Mouse (Mus musculus) lung, postnatal 0 days (tissue): ENCODE data around the gene Col23a1. TPM values are rescaled to one million over a fixed set of nuclear protein-coding genes. Genes with fewer than 3 reads are reported as not detected.
A peak's percentile ranks its signal among the peaks of the same experiment; 100 is the strongest.

ENCODE experiments used
- ATAC-seq: fragments of 200-750 bp; cut with Nextera tagmentation; 2 replicates; pipeline ENCODE4 v1.8.0; 2017; ENCODE audit warnings: moderate library complexity
- DNase-seq: peaks from one replicate; pipeline ENCODE4 v3.0.0-alpha.2; 2016; ENCODE audit warnings: low spot score
- H3K27ac ChIP-seq: fragments of 300-500 bp; sonication (generic); 2 replicates; pipeline ENCODE4 v1.5.1; 2014; ENCODE audit warnings: antibody characterized with exemption, mild to moderate bottlenecking, low read length, mixed read lengths
- H3K27me3 ChIP-seq: fragments of 300-500 bp; sonication (generic); replicated peaks from 2 replicates; pipeline ENCODE4 v1.6.1; 2014; ENCODE audit warnings: low read length, mixed read lengths; ENCODE audit not compliant: insufficient read depth
- H3K36me3 ChIP-seq: fragments of 300-500 bp; sonication (generic); 2 replicates; pipeline ENCODE4 v1.6.1; 2014; ENCODE audit warnings: low read length, mixed read lengths; ENCODE audit not compliant: insufficient read depth
- H3K4me1 ChIP-seq: fragments of 300-500 bp; sonication (generic); 2 replicates; pipeline ENCODE4 v1.6.1; 2014; ENCODE audit warnings: antibody characterized with exemption, low read depth, low read length, mixed read lengths; ENCODE audit not compliant: insufficient read depth
- H3K4me2 ChIP-seq: fragments of 300-500 bp; sonication (generic); replicated peaks from 2 replicates; pipeline ENCODE4 v1.6.1; 2014; ENCODE audit warnings: low read depth, mild to moderate bottlenecking, low read length, moderate library complexity, mixed read lengths
- H3K4me3 ChIP-seq: fragments of 300-500 bp; sonication (generic); 2 replicates; pipeline ENCODE4 v1.5.1; 2014; ENCODE audit warnings: low read depth, low read length
- H3K9ac ChIP-seq: fragments of 300-500 bp; sonication (generic); replicated peaks from 2 replicates; pipeline ENCODE4 v1.6.1; 2014; ENCODE audit warnings: low read depth, mild to moderate bottlenecking
- H3K9me3 ChIP-seq: fragments of 300-500 bp; sonication (generic); 2 replicates; pipeline ENCODE4 v1.6.1; 2016; ENCODE audit warnings: low read length, mixed read lengths
- CTCF ChIP-seq: IDR thresholded peaks from 2 replicates; pipeline ENCODE4 v1.5.1; 2016; ENCODE audit warnings: antibody characterized with exemption, mild to moderate bottlenecking
- EP300 ChIP-seq: IDR thresholded peaks from 2 replicates; pipeline ENCODE4 v1.6.1; 2016; ENCODE audit warnings: antibody characterized with exemption, mild to moderate bottlenecking, control low read depth
- WGBS: fragments of 180-500 bp; shearing (Covaris S2); extraction: QIAGEN DNeasy Blood & Tissue Kit; methylation state at CpG from one replicate; pipeline ENCODE4 v1.1.7; 2014; 5-methylcytosine and 5-hydroxymethylcytosine counted together
- polyA plus RNA-seq: library from polyadenylated mRNA; unstranded; fragments of >200 nt; fragmentation: Nextera tagmentation; extraction: Ambion mirVana; gene quantifications from 2 replicates; pipeline ENCODE4 v1.2.1, GENCODE M21; 2015

The Col23a1 gene
- polyA plus RNA-seq, 1 experiment from 2014 or later, result 17.2 TPM

DNA sequence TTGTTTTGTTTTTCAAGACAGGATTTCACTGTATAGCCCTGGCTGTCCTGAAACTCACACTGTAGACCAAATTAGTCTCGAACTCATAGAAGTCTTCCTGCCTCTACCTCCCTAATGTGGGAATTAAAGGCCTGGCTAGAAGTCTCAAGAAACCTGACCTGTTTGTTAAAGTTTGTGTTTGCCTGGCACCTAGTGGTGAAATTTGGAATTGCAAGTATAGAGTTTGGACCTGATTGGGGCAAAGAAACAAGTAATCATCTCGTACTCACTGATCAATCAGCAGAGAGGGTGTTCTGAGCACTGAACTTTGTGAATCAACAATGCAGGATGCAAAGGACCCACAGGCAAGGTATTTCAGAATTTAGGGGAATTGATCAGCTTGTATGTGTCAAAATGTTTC lies 244.6 kb downstream of the Col23a1 start:
- Histone ChIP-seq H3K9ac (no peak overlapping the region), H3K4me3 (no peak overlapping the region), H3K36me3 (no peaks in the 10 kb centered on the region), H3K4me2 (no peak overlapping the region), H3K27ac (no peak overlapping the region), H3K9me3 (no peaks in the 10 kb centered on the region), H3K27me3 (no peaks in the 10 kb centered on the region), H3K4me1 (no peaks in the 10 kb centered on the region; the same call in 1 of the 2 replicates)
- ATAC-seq (no peak), DNase-seq (peak; percentile 67)
- TF ChIP-seq EP300 (no peak), CTCF (peak; percentile 91)
- WGBS, result 29% methylated on average over 2 of the region's 2 CpGs

GRCm38 (mm10) chr11:51538388-51538787 lies 248.7 kb downstream of the Col23a1 start:
- WGBS, result 68% methylated on average over 6 of the region's 7 CpGs
- no peak for ATAC-seq
- no peak for DNase-seq
- Histone ChIP-seq H3K27ac (no peak overlapping the region), H3K27me3 (no peaks in the 10 kb centered on the region), H3K36me3 (no peaks in the 10 kb centered on the region), H3K9me3 (no peaks in the 10 kb centered on the region), H3K4me1 (no peaks in the 10 kb centered on the region), H3K4me2 (no peak overlapping the region), H3K4me3 (no peak overlapping the region), H3K9ac (no peak overlapping the region)
- no peak for TF ChIP-seq EP300

GRCm38 (mm10) chr11:51538919-51539758 lies 249.4 kb downstream of the Col23a1 start:
- no peaks in the 10 kb centered on the region for H3K27me3 ChIP-seq
- no peaks in the 10 kb centered on the region for H3K9me3 ChIP-seq
- no peaks in the 10 kb centered on the region for H3K36me3 ChIP-seq
- no peak overlapping the region for H3K27ac ChIP-seq
- DNase-seq (no peak), ATAC-seq (peak; percentile 24; the same call in 1 of the 2 replicates)
- H3K4me2 ChIP-seq, result no peak overlapping the region
- WGBS, result 61% methylated on average over 13 of the region's 13 CpGs
- H3K9ac ChIP-seq, result no peak overlapping the region
- no peaks in the 10 kb centered on the region for H3K4me1 ChIP-seq
- TF ChIP-seq EP300 (no peak), CTCF (no peak)
- no peak overlapping the region for H3K4me3 ChIP-seq

GRCm38 (mm10) chr11:51539759-51540282 lies 250.1 kb downstream of the Col23a1 start:
- no peak overlapping the region for H3K4me3 ChIP-seq
- WGBS, result 9% methylated on average over 10 of the region's 10 CpGs
- TF ChIP-seq CTCF, result peak; percentile 98
- no peak for TF ChIP-seq EP300
- no peaks in the 10 kb centered on the region for H3K36me3 ChIP-seq
- no peaks in the 10 kb centered on the region for H3K4me1 ChIP-seq
- no peaks in the 10 kb centered on the region for H3K9me3 ChIP-seq
- H3K4me2 ChIP-seq, result no peak overlapping the region
- no peak overlapping the region for H3K27ac ChIP-seq
- H3K9ac ChIP-seq, result no peak overlapping the region
- peak; percentile 94 for ATAC-seq
- H3K27me3 ChIP-seq, result no peaks in the 10 kb centered on the region
- DNase-seq, result peak; percentile 97

DNA sequence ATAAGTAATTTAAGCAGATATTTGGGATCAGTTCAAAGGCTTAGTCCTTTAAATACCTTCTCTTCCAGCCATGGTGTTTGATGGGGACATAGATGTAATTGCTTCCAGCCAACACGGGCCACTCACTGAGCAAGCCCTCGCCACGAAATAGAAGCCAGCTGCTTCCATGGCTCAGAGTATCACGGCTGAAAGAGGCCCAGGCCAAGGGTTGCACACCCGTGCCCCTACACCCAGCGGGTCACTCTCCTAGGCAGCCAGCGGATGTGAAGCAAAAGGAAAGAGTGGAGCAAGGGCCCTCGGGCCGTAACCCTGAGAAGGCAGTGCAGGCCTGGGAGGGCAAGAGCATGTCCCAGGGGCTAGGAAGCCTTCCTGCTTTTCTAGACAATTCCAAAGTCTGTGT lies 252.7 kb downstream of the Col23a1 start:
- Histone ChIP-seq H3K4me2 (no peak overlapping the region), H3K36me3 (no peaks in the 10 kb centered on the region), H3K4me3 (no peak overlapping the region), H3K27me3 (no peaks in the 10 kb centered on the region), H3K9ac (no peak overlapping the region), H3K9me3 (no peaks in the 10 kb centered on the region), H3K27ac (no peak overlapping the region), H3K4me1 (no peaks in the 10 kb centered on the region)
- 57% methylated on average over 9 of the region's 9 CpGs for WGBS
- no peak for TF ChIP-seq EP300
- TF ChIP-seq CTCF, result no peak
- DNase-seq (no peak), ATAC-seq (no peak)

- 55% methylated on average over 7 of the region's 7 CpGs for WGBS
- TF ChIP-seq EP300, result no peak
- no peak for TF ChIP-seq CTCF
- DNase-seq (no peak), ATAC-seq (no peak)
- no peaks in the 10 kb centered on the region for H3K4me1 ChIP-seq
- H3K4me2 ChIP-seq, result no peak overlapping the region
- H3K4me3 ChIP-seq, result no peak overlapping the region
- H3K27me3 ChIP-seq, result no peaks in the 10 kb centered on the region
- no peak overlapping the region for H3K27ac ChIP-seq
- no peaks in the 10 kb centered on the region for H3K36me3 ChIP-seq
- no peak overlapping the region for H3K9ac ChIP-seq
- H3K9me3 ChIP-seq, result no peaks in the 10 kb centered on the region
Observed at GRCm38 (mm10) chr11:51543487-51544050, 253.8 kb downstream of the Col23a1 start.
